Mouse (Mus musculus): Measurements from ENCODE around the gene Gramd4. TPM values are rescaled to one million over a fixed set of nuclear protein-coding genes. Genes with fewer than 3 reads are reported as not detected.
"Not testable (repeated sequence)": the region's sequence is repeated elsewhere in the genome, so short reads cannot be mapped to it uniquely, and the experiment has no call there.

The Gramd4 gene
- total and polyA plus RNA-seq, 3 experiments, result 23.2 to 56.8 (median 33.4) TPM

- H3K9me3 ChIP-seq (replicated peaks), result peaks cover 8% of the 10 kb centered on the region
- no peaks in the 10 kb centered on the region for H3K36me3 ChIP-seq (replicated peaks)
- ATAC-seq (ENCODE audit: extremely low read depth, insufficient number of reproducible peaks, low FRiP score, poor library complexity, severe bottlenecking), result 0 out of 2 replicates have a peak, but pooled peaks have one; percentile 6
- no peak for DNase-seq (ENCODE audit: low spot score)
- peak; percentile 86 for TF ChIP-seq CTCF (IDR thresholded peaks at IDR 0.05; ENCODE audit: low read depth, low read length)
- no peak for TF ChIP-seq GATA2 (IDR thresholded peaks at IDR 0.05; ENCODE audit: borderline replicate concordance, low read depth, low read length)
- TF ChIP-seq TAL1 (conservative IDR thresholded peaks at IDR 0.05; ENCODE audit: low read depth, low read length), result no peak
- no peaks in the 10 kb centered on the region for H3K27me3 ChIP-seq (ENCODE audit: insufficient read depth, low read length)
- no peak overlapping the region for H3K4me3 ChIP-seq (ENCODE audit: low read depth, low read length)
- H3K4me1 ChIP-seq (ENCODE audit: insufficient read depth, low read depth, low read length), result peaks cover 87% of the 10 kb centered on the region
Observed at GRCm38 (mm10) chr15:86053890-86054536, 3.5 kb upstream of the Gramd4 start.

GRCm38 (mm10) chr15:86054861-86055260 lies 2.6 kb upstream of the Gramd4 start:
- H3K27me3 ChIP-seq (ENCODE audit: insufficient read depth, low read length); H3K36me3 ChIP-seq (replicated peaks); DNase-seq (ENCODE audit: low spot score); ATAC-seq (ENCODE audit: extremely low read depth, insufficient number of reproducible peaks, low FRiP score, poor library complexity, severe bottlenecking); H3K4me3 ChIP-seq (ENCODE audit: low read depth, low read length); H3K9me3 ChIP-seq (replicated peaks): not testable (repeated sequence)
- peaks cover 89% of the 10 kb centered on the region for H3K4me1 ChIP-seq (ENCODE audit: insufficient read depth, low read depth, low read length)

GRCm38 (mm10) chr15:86056221-86056760 lies 1.2 kb upstream of the Gramd4 start:
- DNase-seq (ENCODE audit: low spot score) (no peak), ATAC-seq (ENCODE audit: extremely low read depth, insufficient number of reproducible peaks, low FRiP score, poor library complexity, severe bottlenecking) (no peak)
- Histone ChIP-seq H3K9me3 (replicated peaks) (peaks cover 8% of the 10 kb centered on the region), H3K4me3 (ENCODE audit: low read depth, low read length) (no peak overlapping the region), H3K36me3 (replicated peaks) (peaks cover 15% of the 10 kb centered on the region), H3K27me3 (ENCODE audit: insufficient read depth, low read length) (no peaks in the 10 kb centered on the region), H3K4me1 (ENCODE audit: insufficient read depth, low read depth, low read length) (peaks cover 91% of the 10 kb centered on the region)
- TF ChIP-seq GATA2 (IDR thresholded peaks at IDR 0.05; ENCODE audit: borderline replicate concordance, low read depth, low read length) (no peak), GATA1 (IDR thresholded peaks at IDR 0.05; ENCODE audit: borderline replicate concordance, low read length) (no peak), CTCF (IDR thresholded peaks at IDR 0.05; ENCODE audit: low read depth, low read length) (no peak), TAL1 (conservative IDR thresholded peaks at IDR 0.05; ENCODE audit: low read depth, low read length) (no peak), POLR2AphosphoS5 (IDR thresholded peaks at IDR 0.05; ENCODE audit: insufficient replicate concordance, low read depth, low read length) (no peak)

GRCm38 (mm10) chr15:86057908-86058307 lies 413 bp downstream of the Gramd4 start:
- peak overlapping the region; percentile 97 for H3K4me3 ChIP-seq (ENCODE audit: low read depth, low read length)
- ATAC-seq (ENCODE audit: extremely low read depth, insufficient number of reproducible peaks, low FRiP score, poor library complexity, severe bottlenecking) (no peak), DNase-seq (ENCODE audit: low spot score) (no peak)
- peaks cover 29% of the 10 kb centered on the region for H3K36me3 ChIP-seq (replicated peaks)
- TF ChIP-seq GATA2 (IDR thresholded peaks at IDR 0.05; ENCODE audit: borderline replicate concordance, low read depth, low read length) (no peak), GATA1 (IDR thresholded peaks at IDR 0.05; ENCODE audit: borderline replicate concordance, low read length) (no peak)
- H3K9me3 ChIP-seq (replicated peaks), result peaks cover 8% of the 10 kb centered on the region
- H3K27me3 ChIP-seq (ENCODE audit: insufficient read depth, low read length), result no peaks in the 10 kb centered on the region
- H3K4me1 ChIP-seq (ENCODE audit: insufficient read depth, low read depth, low read length), result peaks cover 92% of the 10 kb centered on the region

GRCm38 (mm10) chr15:86058394-86058915 lies 960 bp downstream of the Gramd4 start:
- Histone ChIP-seq H3K36me3 (replicated peaks) (peaks cover 34% of the 10 kb centered on the region), H3K9me3 (replicated peaks) (peaks cover 8% of the 10 kb centered on the region), H3K4me1 (ENCODE audit: insufficient read depth, low read depth, low read length) (peaks cover 92% of the 10 kb centered on the region), H3K4me3 (ENCODE audit: low read depth, low read length) (peak overlapping the region; percentile 97), H3K27me3 (ENCODE audit: insufficient read depth, low read length) (no peaks in the 10 kb centered on the region)
- TF ChIP-seq GATA1 (IDR thresholded peaks at IDR 0.05; ENCODE audit: borderline replicate concordance, low read length), result no peak
- TF ChIP-seq TAL1 (conservative IDR thresholded peaks at IDR 0.05; ENCODE audit: low read depth, low read length), result no peak
- TF ChIP-seq GATA2 (IDR thresholded peaks at IDR 0.05; ENCODE audit: borderline replicate concordance, low read depth, low read length), result no peak
- no peak for TF ChIP-seq CTCF (IDR thresholded peaks at IDR 0.05; ENCODE audit: low read depth, low read length)
- no peak for TF ChIP-seq POLR2AphosphoS5 (IDR thresholded peaks at IDR 0.05; ENCODE audit: insufficient replicate concordance, low read depth, low read length)
- DNase-seq (ENCODE audit: low spot score), result peak; percentile 73
- ATAC-seq (ENCODE audit: extremely low read depth, insufficient number of reproducible peaks, low FRiP score, poor library complexity, severe bottlenecking), result no peak

- peaks cover 41% of the 10 kb centered on the region for H3K36me3 ChIP-seq (replicated peaks)
- H3K27me3 ChIP-seq (ENCODE audit: insufficient read depth, low read length), result no peaks in the 10 kb centered on the region
- ATAC-seq (ENCODE audit: extremely low read depth, insufficient number of reproducible peaks, low FRiP score, poor library complexity, severe bottlenecking) (peak; percentile 58), DNase-seq (ENCODE audit: low spot score) (peak; percentile 64)
- peak overlapping the region; percentile 97 for H3K4me3 ChIP-seq (ENCODE audit: low read depth, low read length)
- H3K9me3 ChIP-seq (replicated peaks), result peaks cover 8% of the 10 kb centered on the region
- TF ChIP-seq GATA2 (IDR thresholded peaks at IDR 0.05; ENCODE audit: borderline replicate concordance, low read depth, low read length) (no peak), TAL1 (conservative IDR thresholded peaks at IDR 0.05; ENCODE audit: low read depth, low read length) (no peak), POLR2AphosphoS5 (IDR thresholded peaks at IDR 0.05; ENCODE audit: insufficient replicate concordance, low read depth, low read length) (no peak), CTCF (IDR thresholded peaks at IDR 0.05; ENCODE audit: low read depth, low read length) (no peak), GATA1 (IDR thresholded peaks at IDR 0.05; ENCODE audit: borderline replicate concordance, low read length) (no peak)
- peaks cover 92% of the 10 kb centered on the region for H3K4me1 ChIP-seq (ENCODE audit: insufficient read depth, low read depth, low read length)
Observed at GRCm38 (mm10) chr15:86058931-86059834, 1.7 kb downstream of the Gramd4 start.

All from G1E (cell line).